Mouse (Mus musculus): ENCODE data around the gene Skida1.

Skida1 gene

DNA sequence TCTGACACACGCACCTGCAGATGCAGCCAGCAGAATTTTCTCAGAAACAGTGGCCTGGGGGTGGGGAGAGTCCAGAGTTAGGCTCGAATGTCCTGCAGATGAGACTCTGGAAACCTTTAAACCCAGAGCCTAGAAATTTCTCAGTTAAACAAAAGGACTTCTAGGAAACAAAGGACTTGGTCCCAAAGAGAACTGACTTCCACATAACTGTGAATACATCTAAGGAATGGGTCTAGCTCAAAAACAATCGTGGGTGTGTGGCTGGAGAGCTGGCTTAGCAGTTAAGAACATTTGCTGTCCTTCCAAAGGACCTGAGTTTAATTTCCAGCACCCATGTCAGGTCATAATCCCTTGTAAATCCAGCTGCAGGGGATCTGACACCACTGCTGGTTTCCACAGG is 33.3 kb downstream of the Skida1 start:
- DNase-seq (ENCODE audit: low spot score): no peak

DNA sequence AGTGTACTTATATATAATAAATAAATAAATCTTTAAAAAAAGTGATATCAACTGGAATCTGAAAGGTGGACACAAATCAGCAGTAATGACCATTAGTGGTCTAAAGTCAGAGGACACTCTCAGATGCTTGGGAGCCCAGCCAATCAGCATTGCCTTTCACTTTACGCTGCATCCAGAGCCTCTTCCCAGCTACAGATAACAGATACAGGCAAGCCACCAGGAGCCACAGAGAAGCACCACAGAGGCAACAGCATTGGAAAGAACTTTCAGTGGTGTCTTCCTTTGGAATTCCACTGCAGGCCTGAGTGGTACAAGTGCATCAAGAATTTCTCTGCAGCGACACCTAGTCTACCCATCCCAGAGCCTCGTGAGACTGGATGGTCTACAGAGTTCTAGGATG is 36.0 kb downstream of the Skida1 start:
- no peak for DNase-seq (ENCODE audit: low spot score)

DNA sequence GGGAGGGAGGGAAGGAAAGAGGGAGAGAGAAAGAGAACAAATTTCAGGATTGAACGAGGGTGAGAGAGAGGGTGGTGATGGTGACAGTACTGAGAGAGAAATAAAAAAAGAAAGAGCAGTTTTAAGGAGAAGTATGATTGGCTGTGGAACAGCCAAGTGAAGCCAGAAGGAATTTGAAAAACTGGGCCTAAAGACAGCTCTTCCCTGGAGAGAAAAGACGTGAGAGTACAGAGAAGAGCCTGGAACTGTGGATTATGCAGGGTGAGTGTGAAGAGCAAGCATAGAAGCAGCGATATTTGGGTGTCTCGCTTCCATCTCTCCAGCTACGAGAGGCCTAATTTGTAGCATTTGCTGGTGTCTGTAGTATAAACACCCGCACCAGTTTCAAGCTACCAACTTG is 37.6 kb downstream of the Skida1 start:
- DNase-seq (ENCODE audit: low spot score): no peak

DNA sequence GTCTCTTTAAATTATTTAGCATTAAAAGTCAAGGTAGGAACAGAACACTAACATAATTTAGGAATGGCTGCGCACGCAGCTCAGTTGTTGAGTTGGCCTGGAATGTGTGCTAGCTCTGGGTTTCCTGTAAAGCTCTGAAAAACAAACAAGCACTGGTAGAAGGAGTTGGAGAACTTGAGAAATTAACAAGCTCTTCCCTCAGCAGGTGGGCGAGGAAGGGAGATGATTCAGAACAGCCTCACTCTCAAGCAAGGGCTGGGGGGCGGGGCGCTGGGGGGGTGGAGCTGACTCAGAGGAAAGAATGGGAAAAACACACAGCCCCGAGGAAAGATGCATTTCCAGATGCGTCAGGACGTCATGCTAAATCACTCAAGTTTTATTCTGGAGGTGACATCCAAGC is 43.7 kb downstream of the Skida1 start:
- peak; percentile 45 for DNase-seq (ENCODE audit: low spot score)

DNA sequence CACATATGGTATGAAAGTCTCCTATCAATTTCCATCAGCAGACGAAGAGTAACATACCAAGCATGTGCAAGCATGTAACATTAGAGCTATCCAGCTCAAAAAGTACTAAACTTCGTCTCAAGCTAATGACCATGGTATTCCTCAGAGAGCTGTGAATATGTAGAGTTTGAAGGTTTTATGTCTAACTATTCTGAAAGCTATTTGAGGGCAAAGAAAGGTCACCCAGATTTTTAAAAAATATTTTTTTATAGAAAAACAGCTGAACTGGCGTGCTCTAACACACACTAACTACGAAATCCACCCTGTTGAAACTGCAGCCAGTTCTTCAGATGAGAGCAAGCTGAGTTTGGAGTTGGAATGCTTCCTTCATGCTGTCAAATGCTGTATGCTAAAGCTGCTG is 44.6 kb downstream of the Skida1 start:
- DNase-seq (ENCODE audit: low spot score): no peak

DNA sequence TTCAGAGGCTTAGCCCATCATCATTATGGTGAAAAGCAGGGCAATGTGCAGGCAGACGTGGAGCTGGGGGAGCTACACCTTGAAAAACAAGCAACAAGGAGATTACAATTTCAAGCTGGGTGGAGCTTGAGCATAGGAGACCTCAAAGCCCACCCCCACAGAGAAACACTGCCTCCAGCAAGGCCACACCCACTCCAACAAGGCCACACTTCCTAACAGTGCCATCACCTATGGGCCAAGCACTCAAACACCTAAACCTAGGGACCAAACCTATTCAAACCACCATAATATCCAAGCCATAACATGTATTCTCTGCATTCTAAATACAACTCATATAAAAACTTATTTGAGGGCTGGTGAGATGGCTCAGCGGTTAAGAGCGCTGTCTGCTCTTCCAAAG is 46.5 kb downstream of the Skida1 start:
- no peak for DNase-seq (ENCODE audit: low spot score)

DNA sequence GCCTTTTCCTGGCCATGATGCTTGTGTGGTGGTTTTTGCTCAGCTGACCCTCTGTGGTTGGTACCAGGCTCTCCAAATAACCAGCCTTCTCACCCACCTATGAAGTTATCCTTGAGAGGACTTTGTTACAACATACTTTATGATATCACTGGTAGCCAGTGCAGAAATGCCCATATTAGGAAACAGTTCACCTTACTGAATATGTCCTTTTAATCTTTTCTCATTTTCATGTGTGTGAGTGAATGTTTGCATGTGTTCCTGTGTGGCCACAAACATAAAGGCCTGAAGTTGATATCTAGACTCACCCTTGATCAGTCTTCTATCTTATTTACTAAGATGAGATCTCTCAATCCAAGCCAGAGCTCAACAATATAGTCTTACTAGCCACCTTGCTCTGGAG is 52.0 kb downstream of the Skida1 start, which contains the start of gene H2al2a:
TSS of gene H2al2a (minus strand) at position 101 of the 400 bp plus-strand sequence.
- no peak for DNase-seq (ENCODE audit: low spot score)

All from embryo, embryonic 10.5 days (tissue).